Mouse (Mus musculus) thymus, adult 2 months (tissue): ENCODE results near the gene Gm11172. TPM values are rescaled to one million over a fixed set of nuclear protein-coding genes. Genes with fewer than 3 reads are reported as not detected.

Experiments
- DNase-seq: peaks from one replicate; pipeline ENCODE4 v3.0.0; 2021
- H3K27ac ChIP-seq: fragments of 200-500 bp; 2 replicates; pipeline ENCODE4 v1.5.1; 2012; ENCODE audit warnings: low read length, control low read depth; ENCODE audit not compliant: control insufficient read depth, insufficient read depth
- H3K27me3 ChIP-seq: fragments of 200-500 bp; 2 replicates; pipeline ENCODE4 v1.6.1; 2012; ENCODE audit warnings: mild to moderate bottlenecking, low read length, moderate library complexity, mixed read lengths; ENCODE audit not compliant: control insufficient read depth, insufficient read depth
- H3K36me3 ChIP-seq: fragments of 200-500 bp; 2 replicates; pipeline ENCODE4 v1.6.1; 2012; ENCODE audit warnings: mild to moderate bottlenecking, low read length, moderate library complexity; ENCODE audit not compliant: control insufficient read depth, insufficient read depth
- H3K4me1 ChIP-seq: fragments of 200-500 bp; replicated peaks from 2 replicates; pipeline ENCODE4 v1.6.1; 2012; ENCODE audit warnings: low read length; ENCODE audit not compliant: control insufficient read depth, insufficient read depth
- H3K4me3 ChIP-seq: fragments of 200-500 bp; 2 replicates; pipeline ENCODE4 v1.5.1; 2012; ENCODE audit warnings: mild to moderate bottlenecking, low read length, control low read depth, moderate library complexity; ENCODE audit not compliant: control insufficient read depth, insufficient read depth
- CTCF ChIP-seq: fragments of 200-500 bp; IDR thresholded peaks from 2 replicates; pipeline ENCODE4 v1.5.1; 2012; ENCODE audit warnings: mild to moderate bottlenecking, control low read depth, low read length, moderate library complexity, borderline replicate concordance; ENCODE audit not compliant: control insufficient read depth, poor library complexity, insufficient read depth; ENCODE audit errors: extremely low read depth
- POLR2A ChIP-seq: fragments of 200-500 bp; IDR thresholded peaks from 2 replicates; pipeline ENCODE4 v1.6.1; 2012; ENCODE audit warnings: mild to moderate bottlenecking, low read length, control low read depth, moderate library complexity; ENCODE audit not compliant: control insufficient read depth, poor library complexity, insufficient read depth; ENCODE audit errors: extremely low read depth
- WGBS: fragments of 180-500 bp; shearing (Covaris S2); methylation state at CpG from one replicate; pipeline ENCODE4 v1.1.7; 2018; 5-methylcytosine and 5-hydroxymethylcytosine counted together
- polyA plus RNA-seq: library from polyadenylated mRNA; depleted of rRNA; stranded (reverse); fragments of >200 nt; gene quantifications from 2 replicates; pipeline ENCODE4 v1.2.3, GENCODE M21; 2012

The Gm11172 gene
- polyA plus RNA-seq, 1 experiment, result not detected

- no peak for DNase-seq
- no peak for TF ChIP-seq POLR2A
- no peak for TF ChIP-seq CTCF
- H3K27me3 ChIP-seq, result no peaks in the 10 kb centered on the region
Measured at GRCm38 (mm10) chr16:10780631-10781120, 32.0 kb upstream of the Gm11172 start.

GRCm38 (mm10) chr16:10781862-10782371, 30.8 kb upstream of the Gm11172 start:
- Histone ChIP-seq H3K27ac (peak overlapping the region; percentile 68), H3K4me1 (peaks cover 40% of the 10 kb centered on the region), H3K36me3 (peaks cover 25% of the 10 kb centered on the region), H3K27me3 (no peaks in the 10 kb centered on the region), H3K4me3 (peak overlapping the region; percentile 69)
- TF ChIP-seq POLR2A (no peak), CTCF (no peak)
- 17% methylated on average over 9 of the region's 9 CpGs for WGBS
- peak; percentile 61 for DNase-seq

More at GRCm38 (mm10) chr16:10780631-10781120, 32.0 kb upstream of the Gm11172 start:
- peak overlapping the region; percentile 47; the same call in 1 of the 2 replicates for H3K27ac ChIP-seq
- no peak overlapping the region for H3K4me3 ChIP-seq
- peaks cover 35% of the 10 kb centered on the region for H3K4me1 ChIP-seq
- 68% methylated on average over 5 of the region's 5 CpGs for WGBS
- peaks cover 25% of the 10 kb centered on the region for H3K36me3 ChIP-seq

GRCm38 (mm10) chr16:10782377-10783151, 30.2 kb upstream of the Gm11172 start:
- DNase-seq, result no peak
- Histone ChIP-seq H3K27me3 (no peaks in the 10 kb centered on the region), H3K36me3 (peaks cover 25% of the 10 kb centered on the region), H3K4me1 (peaks cover 45% of the 10 kb centered on the region), H3K4me3 (peak overlapping the region; percentile 69), H3K27ac (peak overlapping the region; percentile 68)
- WGBS, result 19% methylated on average over 6 of the region's 6 CpGs
- no peak for TF ChIP-seq CTCF
- no peak for TF ChIP-seq POLR2A

- Histone ChIP-seq H3K27me3 (no peaks in the 10 kb centered on the region), H3K36me3 (peaks cover 25% of the 10 kb centered on the region), H3K27ac (peak overlapping the region; percentile 68), H3K4me3 (peak overlapping the region; percentile 69), H3K4me1 (peaks cover 43% of the 10 kb centered on the region)
- TF ChIP-seq POLR2A, result no peak
- TF ChIP-seq CTCF, result no peak
- WGBS, result 0% methylated on average over 1 of the region's 1 CpGs
- no peak for DNase-seq
Measured at GRCm38 (mm10) chr16:10783152-10783434, 29.6 kb upstream of the Gm11172 start.

- Histone ChIP-seq H3K4me1 (peaks cover 46% of the 10 kb centered on the region), H3K4me3 (peak overlapping the region; percentile 69), H3K27ac (peak overlapping the region; percentile 68), H3K36me3 (peaks cover 25% of the 10 kb centered on the region), H3K27me3 (no peaks in the 10 kb centered on the region)
- no peak for TF ChIP-seq CTCF
- DNase-seq, result no peak
- 36% methylated on average over 8 of the region's 8 CpGs for WGBS
Measured at GRCm38 (mm10) chr16:10783451-10783850, 29.3 kb upstream of the Gm11172 start.

GRCm38 (mm10) chr16:10783883-10784792, 28.6 kb upstream of the Gm11172 start:
- DNase-seq, result peak; percentile 54
- 1% methylated on average over 81 of the region's 81 CpGs for WGBS
- peaks cover 25% of the 10 kb centered on the region for H3K36me3 ChIP-seq
- H3K27ac ChIP-seq, result peak overlapping the region; percentile 63
- no peaks in the 10 kb centered on the region for H3K27me3 ChIP-seq
- H3K4me3 ChIP-seq, result peak overlapping the region; percentile 69
- H3K4me1 ChIP-seq, result peaks cover 53% of the 10 kb centered on the region
- no peak for TF ChIP-seq CTCF
